Mouse (Mus musculus): Measurements from ENCODE around the gene Eif2ak1. TPM values are rescaled to one million over a fixed set of nuclear protein-coding genes. Genes with fewer than 3 reads are reported as not detected.

The Eif2ak1 gene
- total RNA-seq, 2 experiments from 2014 or later: 22.8 to 23.6 TPM

GRCm38 (mm10) chr5:143950016-143950415 lies 132.4 kb downstream of the Eif2ak1 start:
- no peak for DNase-seq

Other genes starting within 250 kb of the Eif2ak1 start
- gene Cyth3, start 195.3 kb upstream of the Eif2ak1 start, total RNA-seq (2021): 10 to 100 TPM; 13.9 to 16.9 TPM
- 1 to 10 TPM; 4.3 to 5.3 TPM for gene Usp42, start 85.5 kb upstream of the Eif2ak1 start, total RNA-seq (2021)
- gene Ankrd61, start 79.9 kb downstream of the Eif2ak1 start, total RNA-seq (2021): not detected
- gene Aimp2, start 92.1 kb downstream of the Eif2ak1 start, total RNA-seq (2021): 100 to 1,000 TPM; 125 to 189 TPM
- 1 to 10 TPM; 4.9 to 7.0 TPM for gene Pms2, start 92.2 kb downstream of the Eif2ak1 start, total RNA-seq (2021)
- gene Gm42421, start 110.4 kb downstream of the Eif2ak1 start, total RNA-seq (2021): not detected
- 1 to 10 TPM in 1 of 2 experiments, under 1 TPM in 1; 0.41 to 1.2 TPM for gene Rsph10b, start 115.2 kb downstream of the Eif2ak1 start, total RNA-seq (2021)
- 10 to 100 TPM; 33.5 to 38.0 TPM for gene Ccz1, start 197.1 kb downstream of the Eif2ak1 start, total RNA-seq (2021)
- not detected for gene Ocm, start 208.9 kb downstream of the Eif2ak1 start, total RNA-seq (2021)